Mouse (Mus musculus) CD8-positive naive resting alpha-beta T cell, adult 2 months (primary cell): ENCODE measurements around the gene Polk.

Experiments
- DNase-seq, 2 experiments: peaks; one replicate each; pipeline ENCODE4 v3.0.0; 2022; ENCODE audit warnings: low read depth in 2 of 2, low spot score in 2 of 2

Polk gene

DNA sequence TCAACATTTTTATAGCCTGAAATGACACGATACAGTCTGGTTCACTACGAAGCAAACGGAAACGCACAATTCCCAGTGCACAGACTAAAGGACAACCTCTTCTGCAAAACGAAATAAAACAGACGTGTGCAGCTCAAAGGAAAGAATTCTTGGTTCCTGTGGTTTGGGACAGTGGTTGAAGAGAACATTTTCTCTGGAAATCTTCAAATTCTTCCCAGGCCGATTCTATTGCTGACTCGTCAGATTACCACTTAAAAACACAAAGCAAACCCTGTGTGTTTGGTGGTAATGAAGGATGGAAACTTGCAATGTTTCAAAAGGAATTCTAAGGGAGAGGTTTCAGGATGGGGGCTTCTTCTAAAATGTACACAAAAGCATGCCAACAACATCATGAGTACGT is 12.3 kb downstream of the Polk start:
- DNase-seq = no peak

DNA sequence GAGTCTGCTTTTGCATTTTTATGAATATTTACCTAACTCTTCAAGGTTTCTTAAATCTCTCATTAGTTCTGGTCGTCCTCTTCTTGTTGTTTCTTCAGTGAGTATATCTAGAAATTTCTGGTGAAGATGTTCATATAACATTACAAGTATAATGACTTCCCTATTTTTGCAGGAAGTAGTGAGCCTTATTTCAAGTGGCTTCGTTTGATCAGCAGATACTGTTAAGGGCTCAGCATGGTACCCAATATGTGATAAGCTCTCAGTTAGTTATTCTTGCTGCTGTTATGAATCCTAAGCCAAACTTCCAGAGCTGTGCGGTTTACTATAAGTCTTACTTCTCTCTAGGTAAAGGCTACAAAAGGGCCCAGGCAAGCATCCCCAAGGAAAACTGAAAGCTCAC is 12.8 kb downstream of the Polk start:
- no peak for DNase-seq

DNA sequence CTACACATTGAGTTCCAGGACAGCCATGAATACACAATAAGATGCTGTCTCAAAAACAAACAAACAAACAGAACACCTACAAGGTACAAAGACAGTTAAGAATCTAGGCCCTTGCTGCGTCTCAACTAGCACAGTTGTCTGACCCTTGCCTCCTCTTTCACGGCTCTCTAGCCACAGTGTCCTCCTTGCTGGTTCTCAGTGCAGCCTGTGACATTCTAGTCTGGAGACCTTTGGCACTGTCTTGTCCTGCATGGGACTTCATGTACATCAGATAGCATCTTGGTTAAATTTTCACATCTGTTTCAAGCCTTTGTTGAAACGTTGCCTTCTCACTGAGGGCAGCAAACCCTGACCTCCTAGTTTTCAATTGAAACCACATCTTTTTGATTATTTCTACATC is 13.6 kb downstream of the Polk start:
- DNase-seq = no peak

DNA sequence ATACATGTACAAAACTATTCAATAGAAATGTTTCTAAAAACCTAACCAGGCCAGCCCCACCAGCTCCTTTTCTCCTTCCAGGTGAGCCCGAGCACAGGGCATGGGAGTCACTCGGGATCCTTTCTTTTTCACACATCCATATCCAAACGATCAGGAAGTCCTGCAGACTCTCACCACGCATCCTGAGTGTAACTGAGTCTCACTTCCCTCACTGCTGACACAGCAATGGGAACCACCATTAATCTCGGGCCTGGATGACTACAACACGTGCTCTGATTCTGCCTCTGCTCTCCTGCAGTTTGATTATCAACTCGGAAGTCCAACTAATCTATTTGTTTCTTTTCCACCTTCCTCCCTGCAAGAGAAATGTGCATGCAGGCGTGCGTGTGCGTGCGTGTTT is 14.5 kb downstream of the Polk start:
- DNase-seq = no peak

DNA sequence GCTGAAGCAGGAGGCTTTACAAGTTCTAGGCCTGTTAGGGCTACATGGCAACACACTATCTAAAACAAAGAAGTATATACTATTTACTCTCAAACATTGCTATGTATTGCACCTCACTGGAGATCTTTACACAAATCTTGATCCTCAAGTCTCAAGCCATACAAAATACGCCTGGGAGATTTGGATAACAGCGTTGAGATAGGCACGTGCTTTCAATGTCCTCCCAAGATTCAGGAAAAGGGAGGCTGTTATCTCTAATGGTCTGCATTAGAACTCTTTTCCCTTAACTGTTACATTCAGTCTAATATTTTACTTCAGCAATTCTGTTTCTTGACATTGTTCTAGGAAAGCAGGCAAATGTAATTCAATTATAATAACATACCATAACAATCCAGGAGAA is 15.4 kb downstream of the Polk start:
- no peak for DNase-seq

DNA sequence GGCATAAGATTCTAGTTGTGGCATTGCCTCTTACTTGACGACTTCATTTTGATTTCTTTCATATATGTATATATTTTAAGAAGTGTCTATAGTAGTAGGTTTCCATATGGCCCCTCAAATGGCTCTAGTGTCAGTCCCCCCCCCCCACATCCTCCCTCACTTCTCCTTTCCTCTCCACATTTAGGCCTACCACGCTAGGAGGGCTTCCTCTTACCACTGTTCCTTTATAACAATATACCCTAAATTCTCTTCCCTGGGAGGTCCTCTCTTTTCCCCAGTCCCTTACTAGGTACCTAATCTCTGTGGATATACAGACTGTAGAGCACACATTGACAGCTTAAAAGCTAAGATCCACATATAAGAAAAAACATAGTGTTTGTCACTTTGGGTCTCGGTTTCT is 21.1 kb downstream of the Polk start:
- no peak for DNase-seq

DNA sequence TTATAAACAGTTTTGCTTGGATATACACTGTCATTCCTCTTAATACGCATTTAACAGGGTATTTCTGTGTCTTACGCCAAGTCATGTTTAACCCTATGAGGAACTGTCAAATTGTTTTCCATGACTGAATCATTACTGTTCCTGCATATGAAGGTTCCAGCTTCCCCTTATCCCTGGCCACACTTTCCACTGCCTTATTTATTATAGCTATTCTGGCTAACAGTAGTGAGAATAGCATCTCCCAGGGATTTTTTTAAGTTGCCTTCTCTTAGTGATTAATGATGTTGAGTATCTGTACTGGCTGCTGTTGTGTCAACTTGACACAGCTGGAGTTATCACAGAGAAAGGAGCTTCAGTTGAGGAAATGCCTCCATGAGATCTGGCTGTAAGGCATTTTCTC is 25.0 kb downstream of the Polk start:
- DNase-seq = no peak

DNA sequence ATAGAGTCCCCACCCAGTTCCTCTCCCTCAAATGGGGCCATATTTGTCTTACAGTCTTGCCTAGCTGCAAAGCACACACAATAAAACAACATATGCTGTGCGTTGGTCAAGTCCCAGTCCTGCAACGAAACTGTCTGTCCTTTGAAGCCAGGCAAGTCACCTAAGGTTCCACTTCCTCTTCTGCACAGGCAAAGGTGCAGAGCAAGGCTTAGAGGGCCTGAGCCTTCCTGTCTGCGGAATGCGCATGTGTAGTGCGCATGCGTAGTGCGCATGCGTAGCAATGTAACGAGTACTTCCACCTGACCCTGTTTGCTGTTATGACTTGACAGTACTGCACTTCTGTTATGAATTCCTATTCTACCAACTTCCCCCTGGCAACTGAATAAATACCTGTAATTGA is 26.1 kb downstream of the Polk start:
- DNase-seq = no peak

DNA sequence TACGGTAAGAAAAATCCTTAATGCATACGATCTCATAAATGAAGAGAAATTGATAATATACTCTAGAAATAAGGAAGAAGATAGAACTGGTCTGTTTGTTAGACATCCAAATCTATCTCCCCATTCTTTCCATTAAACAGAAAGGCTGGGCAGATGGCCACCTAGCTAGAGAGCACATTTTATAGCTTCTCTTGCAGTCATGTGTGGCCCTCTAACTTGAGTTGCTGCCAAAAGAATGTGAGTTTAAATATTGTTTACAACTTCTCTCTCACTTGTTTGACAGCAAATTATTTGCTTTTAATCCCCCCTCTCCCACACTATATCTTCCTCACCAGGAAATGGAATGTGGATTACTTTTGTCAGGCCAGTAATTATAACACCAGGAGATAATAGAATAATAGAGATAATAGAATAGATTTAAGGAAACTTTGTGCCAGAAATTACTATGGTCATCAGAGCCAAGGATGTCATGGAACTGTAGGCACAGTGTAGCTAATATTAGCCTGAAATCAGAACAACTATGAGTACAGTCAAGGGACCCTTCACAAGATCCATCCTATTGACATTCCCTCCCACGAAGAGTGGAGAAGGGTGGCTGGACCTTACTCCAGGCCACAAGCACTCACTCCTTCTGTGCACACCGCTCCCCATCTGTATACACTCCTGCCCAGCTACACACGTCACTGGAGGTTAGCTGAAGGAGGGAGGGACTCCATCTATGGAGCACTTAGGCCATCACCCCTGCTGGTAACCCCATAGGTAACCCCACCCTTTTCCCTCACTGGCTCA is 28.0 kb downstream of the Polk start:
- no peak for DNase-seq

DNA sequence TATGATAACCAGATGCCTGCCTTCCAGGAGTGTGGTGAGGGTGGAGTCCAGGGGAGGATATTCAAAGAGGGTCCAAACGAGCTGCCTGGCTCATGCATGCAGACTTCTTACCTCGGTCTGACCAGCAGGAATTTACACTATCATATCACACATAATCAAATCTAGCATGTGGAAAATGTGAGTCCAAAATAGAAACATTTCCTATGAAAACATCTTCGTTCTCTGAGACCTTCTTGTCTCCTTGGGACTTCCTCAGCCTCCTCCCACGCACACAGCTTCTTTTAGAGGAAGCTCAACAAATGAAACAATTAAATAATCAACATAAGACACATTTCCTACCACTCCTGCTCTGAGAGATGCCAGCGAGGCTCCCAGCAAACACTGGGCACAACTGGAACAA is 30.5 kb downstream of the Polk start:
- DNase-seq = no peak

DNA sequence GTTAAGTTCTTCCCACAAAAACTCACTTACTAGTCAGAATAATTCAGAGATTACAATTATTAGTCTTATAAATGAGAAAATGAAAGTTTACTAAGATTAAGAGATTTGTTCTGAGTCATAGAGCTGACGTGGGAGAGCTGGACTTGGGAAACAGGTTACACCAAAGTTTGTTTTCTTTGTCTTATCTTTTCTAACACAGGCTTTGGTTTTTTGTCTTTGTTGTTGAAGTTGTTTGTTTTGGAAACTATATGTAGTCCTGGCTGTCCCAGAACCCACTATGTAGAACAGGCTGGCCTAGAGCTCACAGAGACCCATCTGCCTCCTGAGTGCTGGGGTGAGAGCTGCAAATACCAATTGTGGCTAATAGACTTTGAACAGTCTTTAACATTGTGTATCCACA is 31.1 kb downstream of the Polk start:
- no peak for DNase-seq

DNA sequence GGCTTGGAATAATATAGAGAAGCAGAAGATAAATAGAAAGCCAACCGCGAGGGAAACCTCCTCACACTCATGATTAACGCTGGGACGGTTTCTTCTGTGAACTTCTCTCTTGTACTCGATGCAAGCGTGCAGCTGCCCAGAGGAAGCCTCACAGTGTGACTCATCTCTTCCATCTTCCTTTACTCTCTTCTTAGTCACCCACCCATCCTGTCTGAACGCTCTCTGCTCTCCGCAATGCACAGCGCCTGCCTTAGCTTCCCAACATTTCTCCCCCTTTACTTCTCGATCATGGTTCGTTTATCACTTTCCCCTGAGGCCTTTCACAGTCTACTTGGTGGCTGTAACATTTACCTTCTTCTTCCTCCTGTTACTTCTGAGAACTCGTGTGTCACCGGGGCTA is 31.7 kb downstream of the Polk start:
- no peak for DNase-seq

DNA sequence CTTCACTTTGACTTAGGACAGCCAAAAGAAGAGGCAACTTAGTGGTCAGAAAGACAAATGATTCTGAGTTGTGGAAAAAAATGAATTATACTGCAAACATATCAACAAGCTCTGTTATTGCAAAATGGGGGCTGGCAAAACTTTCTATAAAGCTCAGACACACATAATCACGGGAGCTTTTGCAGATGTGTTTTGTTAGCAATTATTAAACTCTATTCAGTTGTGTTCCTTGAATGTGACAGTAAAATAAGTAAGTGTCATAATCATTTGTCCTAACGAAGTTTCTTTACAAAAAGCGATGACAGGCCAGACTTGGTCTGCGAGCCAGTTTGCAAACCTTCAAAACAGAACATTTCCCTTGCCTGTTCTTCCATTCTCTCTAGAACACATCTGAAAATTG is 34.8 kb downstream of the Polk start:
- no peak for DNase-seq

DNA sequence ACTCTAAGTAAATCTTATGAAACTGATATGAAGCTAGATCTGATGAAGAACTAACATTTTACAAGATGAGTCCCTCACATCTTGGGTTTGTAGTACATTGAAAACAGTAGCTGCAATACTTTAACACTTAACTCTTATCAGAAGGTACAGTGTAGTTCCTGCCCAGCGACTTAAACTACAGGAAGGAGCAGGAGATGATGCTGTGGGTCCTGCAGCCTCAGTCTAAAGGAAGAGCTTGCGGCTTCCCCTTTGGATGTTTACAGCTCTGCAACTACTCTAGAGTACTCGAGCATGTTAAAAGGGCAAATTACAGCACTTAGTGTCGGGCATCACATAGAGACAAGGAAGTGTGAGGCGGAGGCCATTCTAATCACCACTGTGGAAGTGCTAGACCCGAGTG is 36.1 kb downstream of the Polk start:
- no peak for DNase-seq

DNA sequence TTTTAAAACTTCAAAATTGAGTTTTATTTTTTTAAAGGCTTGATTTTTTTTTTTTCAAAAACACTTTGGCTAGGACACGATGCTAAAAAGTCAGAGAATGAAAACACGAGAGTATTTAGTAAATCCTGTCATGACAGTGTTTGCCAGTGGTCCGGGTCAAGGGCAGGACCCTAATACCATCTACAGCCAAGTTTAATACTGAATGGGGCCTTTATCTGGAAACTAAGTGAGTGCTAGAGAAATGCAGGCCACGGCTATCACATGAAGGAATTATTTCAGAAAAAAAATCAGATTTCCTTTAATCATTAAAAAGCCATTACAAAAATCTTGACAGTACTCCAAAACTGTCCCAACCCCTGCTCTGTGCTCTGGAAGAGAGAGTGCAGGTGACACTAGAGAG is 36.7 kb downstream of the Polk start:
- DNase-seq = no peak

DNA sequence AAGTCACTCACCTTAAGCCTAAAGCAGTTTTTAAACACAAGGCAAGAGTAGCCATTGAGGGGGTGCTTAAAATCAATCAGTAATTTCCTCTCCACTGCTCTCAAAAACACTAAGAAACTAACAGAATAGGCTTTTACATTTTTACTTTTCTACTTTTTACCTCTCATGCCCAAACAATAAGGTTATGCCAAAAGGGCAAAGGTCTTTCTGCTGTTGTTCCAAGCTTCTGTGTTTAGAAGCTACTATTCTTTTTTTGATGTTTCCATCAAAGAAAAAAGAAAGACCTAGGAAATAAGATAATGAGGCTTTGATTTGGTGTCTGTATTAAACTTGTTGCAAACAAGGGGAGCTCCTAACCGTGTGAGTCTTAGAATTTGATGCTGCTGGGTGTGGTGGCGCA is 42.5 kb downstream of the Polk start:
- DNase-seq = no peak

DNA sequence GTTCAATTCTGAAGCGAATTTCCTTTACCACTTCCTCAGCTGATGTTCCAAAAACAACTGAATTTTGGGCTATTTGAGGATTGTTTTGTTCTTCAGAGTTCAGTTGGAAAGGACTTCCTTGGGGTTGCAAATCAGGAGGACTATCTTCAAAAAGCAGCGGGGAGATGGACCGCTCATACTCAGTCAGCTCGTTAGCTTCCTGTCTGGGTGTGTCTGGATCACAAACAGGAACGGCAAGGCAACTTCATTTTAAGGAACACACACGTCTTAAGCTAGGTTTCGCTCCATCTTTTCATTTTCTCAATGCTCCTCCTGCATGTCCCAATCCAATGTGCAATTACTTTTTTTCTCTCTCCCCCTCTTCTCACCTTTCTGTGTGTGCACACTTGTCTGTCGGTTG is 45.7 kb downstream of the Polk start:
- no peak for DNase-seq

DNA sequence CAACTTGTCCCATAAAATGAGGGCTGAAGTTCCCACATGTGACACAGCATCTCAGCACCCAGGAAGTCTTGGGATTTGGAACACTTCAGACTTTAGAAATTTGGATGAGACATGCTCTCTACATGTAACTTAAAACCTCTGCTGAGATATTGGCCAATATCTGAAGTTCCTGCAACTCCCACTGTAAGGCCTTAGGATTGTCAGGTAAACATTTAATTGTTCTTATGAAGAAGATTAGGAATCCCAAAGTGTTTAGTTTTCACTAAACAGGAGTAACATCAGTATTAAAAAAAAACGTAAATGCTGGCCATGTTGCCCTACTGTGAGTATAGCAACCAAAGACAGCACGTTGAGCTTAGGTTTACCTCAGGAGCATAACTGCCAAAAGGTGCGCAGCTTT is 51.9 kb downstream of the Polk start, which contains the start of gene Gm17622:
Gene Gm17622, plus strand, starts transcription at position 301 of the 400 bp plus-strand sequence.
- DNase-seq = no peak

DNA sequence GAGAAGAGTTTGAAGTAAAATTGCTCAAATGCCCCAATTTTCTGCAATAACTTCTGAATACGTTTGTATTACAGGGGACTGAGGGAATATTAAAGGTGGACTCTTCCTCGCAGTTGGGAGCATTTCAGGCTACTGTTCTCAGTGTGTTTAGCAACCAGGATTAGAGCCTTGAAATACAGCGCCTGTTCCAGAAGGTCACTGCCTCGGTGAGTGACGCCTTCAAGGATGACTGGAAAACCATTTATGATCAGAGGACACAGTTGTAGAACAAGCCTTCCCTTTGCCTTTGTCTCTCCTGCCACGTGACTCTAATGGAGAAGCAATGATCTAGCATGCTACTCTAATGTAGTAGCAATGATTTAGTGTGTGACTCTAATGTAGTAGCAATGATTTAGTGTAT is 54.4 kb downstream of the Polk start:
- no peak for DNase-seq

DNA sequence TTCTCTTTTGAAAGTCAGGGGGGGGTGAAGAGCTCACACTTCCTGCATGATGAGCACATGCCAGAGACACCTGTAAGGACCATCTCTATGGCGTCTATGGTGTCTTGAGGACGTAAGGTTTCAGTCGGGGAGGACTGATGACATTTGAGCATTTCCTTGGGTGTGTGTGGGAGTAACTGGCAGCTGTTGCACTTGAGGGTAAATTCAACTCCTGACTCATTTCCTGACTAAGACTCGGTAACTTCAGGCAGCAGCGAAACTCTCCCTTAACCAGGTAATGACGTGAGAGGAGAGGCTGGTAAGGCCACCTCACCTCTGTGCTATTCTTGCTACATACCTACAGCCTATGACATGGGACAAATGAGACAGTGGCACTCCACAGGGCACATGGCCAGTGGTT is 55.1 kb downstream of the Polk start:
- DNase-seq = no peak

DNA sequence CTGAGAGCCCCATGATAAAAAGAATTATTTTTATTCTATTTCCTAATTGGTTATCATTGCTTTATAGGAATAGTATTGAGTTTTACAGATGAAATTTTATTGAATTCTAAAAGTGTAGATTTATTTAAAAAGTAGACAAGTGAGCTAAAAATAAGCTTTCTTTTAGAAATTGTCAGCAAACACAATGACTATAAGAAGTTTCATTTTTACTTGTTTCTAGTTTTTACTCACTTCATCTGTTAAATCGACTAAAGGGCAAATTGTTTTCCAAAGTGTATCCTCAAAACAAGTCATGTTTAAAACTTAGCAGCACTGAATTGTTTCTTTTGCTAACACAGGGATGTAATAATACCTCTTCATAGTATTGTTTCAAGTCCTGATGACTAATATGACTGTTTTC is 63.4 kb downstream of the Polk start:
- DNase-seq = no peak

DNA sequence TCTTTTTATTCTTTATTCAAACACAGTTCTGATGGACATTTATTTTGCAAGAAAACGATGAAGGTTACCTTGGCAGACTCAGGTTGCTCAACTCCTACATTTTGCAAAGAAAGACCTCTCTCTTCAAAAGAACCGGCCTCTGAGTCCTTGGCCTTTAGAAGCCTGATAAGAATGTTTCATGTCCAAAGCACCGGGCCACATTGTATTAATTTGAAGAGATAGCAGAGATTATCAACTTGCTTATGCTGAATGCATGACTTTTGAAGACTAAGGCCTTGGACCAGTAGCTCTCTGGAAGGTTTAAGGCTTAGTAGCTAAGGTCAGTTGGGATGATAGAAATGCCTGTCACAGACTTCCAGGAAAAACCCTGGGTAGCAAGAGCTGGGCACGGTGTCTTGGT is 65.2 kb downstream of the Polk start:
- no peak for DNase-seq

DNA sequence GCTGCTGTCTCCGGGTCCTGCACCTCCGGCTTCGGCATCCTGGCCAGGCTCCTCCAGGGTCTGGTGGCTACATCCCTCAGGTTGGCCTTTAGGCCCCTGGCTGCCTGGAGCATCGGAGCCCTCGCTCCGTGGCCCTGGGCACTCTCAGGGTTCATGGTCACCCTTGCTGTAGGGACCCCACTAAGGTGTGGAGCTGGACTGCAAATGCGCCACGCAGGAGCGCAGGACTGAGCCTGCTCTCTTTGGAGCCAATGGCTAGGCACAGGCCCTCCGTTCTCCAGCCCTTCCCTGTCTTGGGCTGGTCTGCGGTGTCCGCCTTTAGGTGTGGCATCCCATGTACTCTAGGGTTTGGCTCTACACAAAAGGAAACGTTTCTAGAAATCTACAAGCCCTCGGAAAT is 71.4 kb downstream of the Polk start, which contains the start of gene Ankdd1b:
Gene Ankdd1b, minus strand, starts transcription at position 242 of the 400 bp plus-strand sequence.
- no peak for DNase-seq
